Mouse (Mus musculus) CD4-positive, CD25-positive, alpha-beta regulatory T cell, adult 2 months (primary cell): ENCODE measurements at regions not wholly inside any gene's neighbourhood (a gene's known extent, or its start where the extent isn't known, plus 50 kb on each side); places are given as distances from the start of the nearest gene placed in this dataset.

Experiments
- DNase-seq: peaks from one replicate; pipeline ENCODE4 v3.0.0-alpha.2; 2012; ENCODE audit warnings: low read depth, low spot score

GRCm38 (mm10) chr11:113132078-113133064 is 350.3 kb downstream of the Sox9 start:
- no peak for DNase-seq

GRCm38 (mm10) chr11:113133407-113133806 is 351.4 kb downstream of the Sox9 start:
- DNase-seq = no peak

GRCm38 (mm10) chr11:113135261-113135660 is 353.2 kb downstream of the Sox9 start:
- no peak for DNase-seq

GRCm38 (mm10) chr11:113138462-113138861 is 356.4 kb downstream of the Sox9 start:
- DNase-seq = no peak

- no peak for DNase-seq
Measured at GRCm38 (mm10) chr11:113140595-113140994, 358.6 kb downstream of the Sox9 start.

GRCm38 (mm10) chr11:113142816-113143215 is 360.8 kb downstream of the Sox9 start:
- DNase-seq = no peak

- no peak for DNase-seq
Measured at GRCm38 (mm10) chr11:113143839-113144627, 362.0 kb downstream of the Sox9 start.

- DNase-seq = no peak
Measured at GRCm38 (mm10) chr11:113145721-113146120, 363.7 kb downstream of the Sox9 start.

- DNase-seq = no peak
Measured at GRCm38 (mm10) chr11:113146762-113147161, 364.7 kb downstream of the Sox9 start.

- DNase-seq = no peak
Measured at GRCm38 (mm10) chr11:113147535-113148197, 365.6 kb downstream of the Sox9 start.

GRCm38 (mm10) chr11:113148198-113148537 is 366.1 kb downstream of the Sox9 start:
- DNase-seq = no peak

GRCm38 (mm10) chr11:113155515-113155914 is 373.5 kb downstream of the Sox9 start:
- no peak for DNase-seq

GRCm38 (mm10) chr11:113163941-113164340 is 381.9 kb downstream of the Sox9 start:
- no peak for DNase-seq

GRCm38 (mm10) chr11:113164510-113164909 is 382.5 kb downstream of the Sox9 start:
- DNase-seq = no peak

- DNase-seq = peak; percentile 59
Measured at GRCm38 (mm10) chr11:113165069-113165795, 383.2 kb downstream of the Sox9 start.

GRCm38 (mm10) chr11:113166517-113166916 is 384.5 kb downstream of the Sox9 start:
- DNase-seq = no peak

- DNase-seq = peak; percentile 94
Measured at GRCm38 (mm10) chr11:113172497-113173140, 390.6 kb downstream of the Sox9 start.

- DNase-seq = peak; percentile 58
Measured at GRCm38 (mm10) chr11:113173317-113173716, 391.3 kb downstream of the Sox9 start.

GRCm38 (mm10) chr11:113174011-113174507 is 392.0 kb downstream of the Sox9 start:
- DNase-seq = peak; percentile 85

- DNase-seq = peak; percentile 81
Measured at GRCm38 (mm10) chr11:113175323-113175722, 393.3 kb downstream of the Sox9 start.

GRCm38 (mm10) chr11:113176183-113176582 is 394.2 kb downstream of the Sox9 start:
- DNase-seq = peak; percentile 88
